Mouse (Mus musculus) T-helper 1 cell (primary cell): ENCODE measurements at regions not wholly inside any gene's neighbourhood (a gene's known extent, or its start where the extent isn't known, plus 50 kb on each side); places are given as distances from the start of the nearest gene placed in this dataset.

Experiments used
- in situ Hi-C: fragments of 300-600 bp; cut with MboI, MseI; formaldehyde crosslinking; loops from one replicate; pipeline ENCODE4 v1.15.1; 2025; ENCODE audit warnings: high pct_unique_total_duplicates

GRCm38 (mm10) chr8:91973951-91974439 is 172.1 kb upstream of the Irx3 start:
- in situ Hi-C loops: no loop called here

DNA sequence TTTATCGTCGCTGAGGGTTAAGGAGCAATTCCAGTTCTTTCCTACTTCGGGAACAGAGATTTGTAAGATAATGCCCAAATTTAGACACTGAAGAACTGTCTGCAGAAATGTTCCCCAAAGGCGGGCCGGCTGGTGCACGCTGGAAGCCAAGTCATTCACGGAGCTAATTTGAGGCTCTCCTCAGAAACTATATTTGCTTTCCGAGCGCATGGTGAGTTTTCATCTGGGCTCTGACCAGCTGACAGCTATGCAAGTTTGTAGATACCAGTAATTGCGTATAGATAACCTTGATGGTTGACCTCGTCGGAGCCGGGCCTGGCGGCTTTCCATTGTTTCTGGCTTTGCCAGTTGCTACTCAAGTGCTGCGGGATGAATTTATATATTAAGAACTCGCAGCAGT is 165.5 kb upstream of the Irx3 start:
- in situ Hi-C loops: no loop called here

GRCm38 (mm10) chr8:91966891-91967370 is 165.1 kb upstream of the Irx3 start:
- in situ Hi-C loops: no loop called here

DNA sequence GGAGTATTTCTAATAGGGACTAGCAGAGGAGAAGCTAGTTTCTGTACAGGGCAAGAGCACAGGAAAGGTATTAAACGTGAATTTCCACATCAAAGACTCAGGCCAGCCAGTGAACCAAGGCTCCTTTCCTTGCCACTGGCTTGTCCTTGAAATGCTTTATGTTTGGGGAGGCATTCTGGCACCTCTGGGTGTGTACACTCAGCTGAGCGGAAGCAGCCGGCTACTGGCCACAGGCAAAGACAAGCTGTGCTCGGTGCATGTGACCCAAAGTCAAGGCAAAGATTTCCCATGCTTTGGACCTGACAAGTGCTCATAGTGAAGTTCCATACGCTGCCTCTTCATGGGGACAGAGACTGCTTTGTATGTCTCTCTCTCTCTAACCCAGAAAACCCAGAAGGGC is 159.8 kb upstream of the Irx3 start:
- in situ Hi-C loops: loop anchor here (5.0 kb wide), 1 partner anchor 789 kb away; no protein-coding TSS in a partner anchor

DNA sequence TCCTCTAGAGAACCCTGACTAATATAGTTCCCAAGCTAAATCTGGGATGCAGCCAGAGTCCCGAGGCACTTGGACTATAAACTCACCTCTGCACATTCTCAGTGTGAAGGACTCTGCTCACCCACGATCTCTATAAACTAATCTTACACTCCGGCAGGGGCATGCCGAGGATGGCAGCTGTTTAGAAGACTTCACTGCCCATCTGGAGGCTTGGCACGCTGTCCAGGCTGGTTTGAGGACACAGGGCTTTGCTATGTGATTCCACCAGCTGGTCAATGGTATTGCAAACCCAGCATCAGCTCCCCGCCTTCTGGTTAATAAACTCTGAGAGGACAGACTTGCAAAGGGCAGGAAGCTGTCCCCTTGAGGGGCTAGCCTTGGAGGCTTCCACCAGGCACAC is 153.3 kb upstream of the Irx3 start:
- in situ Hi-C loops: no loop called here

DNA sequence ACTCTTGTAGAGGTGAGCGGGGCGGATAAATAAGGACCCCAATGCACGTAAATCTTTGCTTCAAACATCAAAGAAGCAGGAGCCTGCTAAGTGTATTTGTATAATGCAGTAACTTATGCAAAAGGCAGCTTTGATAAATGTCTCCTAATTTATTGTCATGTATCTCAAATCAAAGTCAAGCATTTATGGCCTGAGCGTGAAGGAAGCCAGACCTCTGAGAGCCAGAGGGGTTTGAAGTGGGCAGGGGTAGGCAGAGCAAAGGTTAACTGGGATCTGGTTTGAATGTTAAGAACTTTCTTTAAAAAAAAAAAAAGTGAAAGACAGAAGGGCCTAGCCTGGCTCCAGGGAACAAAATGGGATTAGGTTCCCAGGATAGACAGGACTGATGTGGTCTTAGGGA is 151.1 kb upstream of the Irx3 start:
- in situ Hi-C loops: no loop called here

- in situ Hi-C loops: no loop called here
These were observed 147.2 kb upstream of the Irx3 start for GRCm38 (mm10) chr8:91949110-91949509.

- in situ Hi-C loops: no loop called here
These were observed 146.5 kb upstream of the Irx3 start for GRCm38 (mm10) chr8:91948173-91948940.

- in situ Hi-C loops: no loop called here
These were observed 139.1 kb upstream of the Irx3 start for GRCm38 (mm10) chr8:91941005-91941404.

DNA sequence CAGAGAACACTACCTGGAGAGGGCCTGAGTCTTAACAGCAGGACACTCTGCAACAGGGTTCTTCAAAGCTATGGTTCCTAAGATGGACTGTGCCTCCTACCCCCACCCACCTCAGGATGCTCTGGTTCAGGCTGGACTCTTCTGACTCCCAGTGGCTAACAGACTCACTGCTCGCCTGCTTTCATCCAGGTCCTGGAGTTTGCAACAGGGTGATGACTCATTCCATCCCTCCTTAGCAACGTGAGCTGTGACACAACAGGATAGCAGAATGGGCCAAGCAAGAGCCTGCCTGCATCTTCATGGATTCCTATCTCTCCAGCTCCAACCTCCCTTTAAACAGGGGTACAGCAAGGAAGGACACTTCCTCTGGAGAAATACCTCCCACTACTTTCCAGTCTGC is 135.4 kb upstream of the Irx3 start:
- in situ Hi-C loops: no loop called here

- in situ Hi-C loops: no loop called here
These were observed 128.7 kb upstream of the Irx3 start for GRCm38 (mm10) chr8:91930520-91930919.

- in situ Hi-C loops: no loop called here
These were observed 124.2 kb upstream of the Irx3 start for GRCm38 (mm10) chr8:91925968-91926524.

DNA sequence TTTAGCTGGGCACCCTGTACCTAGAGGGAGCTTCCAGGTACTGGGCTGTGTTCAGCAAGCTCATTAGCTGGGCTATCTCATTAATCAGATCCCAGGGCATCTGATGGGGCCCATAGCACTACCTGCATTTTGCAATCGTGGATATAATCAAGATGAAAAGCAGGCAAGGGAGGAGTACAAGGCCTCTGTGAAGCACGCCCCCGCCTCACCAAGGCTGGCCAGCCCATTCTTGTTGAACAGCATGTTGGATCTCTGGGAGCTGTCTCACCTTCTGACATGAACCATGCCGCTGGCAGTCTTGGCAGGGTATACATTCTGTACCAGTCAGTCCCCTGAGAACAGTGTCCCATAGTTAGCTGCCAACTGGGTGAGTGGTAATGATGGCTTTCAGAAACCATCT is 122.3 kb upstream of the Irx3 start:
- in situ Hi-C loops: no loop called here

GRCm38 (mm10) chr8:91922211-91922874 is 120.5 kb upstream of the Irx3 start:
- in situ Hi-C loops: no loop called here

DNA sequence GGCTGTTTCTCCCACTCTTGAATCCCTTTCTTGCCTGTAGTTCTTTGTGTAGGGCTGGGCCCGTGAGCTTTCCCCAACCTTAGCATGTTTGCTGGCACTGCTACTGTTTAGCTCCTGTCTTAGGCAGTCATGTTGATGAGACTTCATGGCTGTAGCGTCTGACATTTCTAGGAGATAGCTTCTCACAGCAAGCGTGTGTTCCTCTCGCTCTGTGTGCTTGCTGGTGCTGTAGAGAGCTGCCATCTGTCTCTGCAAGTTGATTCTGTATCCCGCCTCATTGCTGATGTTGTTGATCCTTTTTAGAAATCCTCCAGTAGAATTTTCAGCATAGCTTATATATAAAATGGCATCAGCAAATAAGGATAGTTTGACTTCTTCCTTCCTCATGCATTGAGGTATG is 116.0 kb upstream of the Irx3 start:
- in situ Hi-C loops: no loop called here

- in situ Hi-C loops: no loop called here
These were observed 112.1 kb upstream of the Irx3 start for GRCm38 (mm10) chr8:91913971-91914370.

DNA sequence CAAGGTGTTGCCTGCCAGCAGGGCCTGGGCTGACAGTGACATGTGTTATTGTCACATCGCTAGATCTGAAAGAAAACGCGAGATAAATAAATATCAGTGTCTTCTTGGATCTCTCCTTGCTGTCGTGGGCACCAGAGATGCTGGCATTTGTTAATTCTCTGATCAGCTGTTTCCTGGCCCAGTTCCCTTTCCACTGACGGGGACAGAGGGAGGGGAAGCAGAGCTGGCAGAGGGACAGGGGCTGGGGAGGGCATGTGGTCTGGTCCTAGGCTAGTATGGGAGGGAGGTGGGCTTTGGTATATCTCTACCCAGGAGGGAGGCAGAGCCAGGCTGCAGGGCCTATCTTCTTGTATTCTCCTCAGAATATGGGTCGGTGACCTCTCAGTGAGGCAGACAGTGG is 111.3 kb upstream of the Irx3 start:
- in situ Hi-C loops: no loop called here

- in situ Hi-C loops: no loop called here
These were observed 107.9 kb upstream of the Irx3 start for GRCm38 (mm10) chr8:91909637-91910383.

- in situ Hi-C loops: no loop called here
These were observed 107.0 kb upstream of the Irx3 start for GRCm38 (mm10) chr8:91908731-91909353.

- in situ Hi-C loops: no loop called here
These were observed 105.3 kb upstream of the Irx3 start for GRCm38 (mm10) chr8:91907178-91907577.

- in situ Hi-C loops: no loop called here
These were observed 99.8 kb upstream of the Irx3 start for GRCm38 (mm10) chr8:91901525-91902281.
